Mouse (Mus musculus) intestine, embryonic 14.5 days (tissue): ENCODE data around the gene Ptprn2. TPM values are rescaled to one million over a fixed set of nuclear protein-coding genes. Genes with fewer than 3 reads are reported as not detected.

Experiments used
- ATAC-seq: fragments of 200-750 bp; cut with Nextera tagmentation; replicated peaks from 2 replicates; pipeline ENCODE4 v1.8.0; 2017; ENCODE audit warnings: low read depth, moderate number of reproducible peaks, moderate TSS enrichment, moderate library complexity; ENCODE audit not compliant: low FRiP score, low TSS enrichment
- DNase-seq: peaks from one replicate; pipeline ENCODE4 v3.0.0-alpha.2; 2018; ENCODE audit warnings: low spot score
- H3K27ac ChIP-seq: fragments of 300-500 bp; sonication (generic); 2 replicates; pipeline ENCODE4 v1.5.1; 2014; ENCODE audit warnings: low read depth, mild to moderate bottlenecking, control low read depth
- H3K27me3 ChIP-seq: fragments of 300-500 bp; sonication (generic); replicated peaks from 2 replicates; pipeline ENCODE4 v1.6.1; 2014; ENCODE audit warnings: low read length, control low read depth; ENCODE audit not compliant: control insufficient read depth, insufficient read depth
- H3K36me3 ChIP-seq: fragments of 300-500 bp; sonication (generic); 2 replicates; pipeline ENCODE4 v1.6.1; 2014; ENCODE audit warnings: low read length, control low read depth; ENCODE audit not compliant: control insufficient read depth, insufficient read depth
- H3K4me1 ChIP-seq: fragments of 300-500 bp; sonication (generic); replicated peaks from 2 replicates; pipeline ENCODE4 v1.6.1; 2014; ENCODE audit warnings: low read length, control low read depth, mixed read lengths; ENCODE audit not compliant: control insufficient read depth, insufficient read depth
- H3K4me2 ChIP-seq: fragments of 300-500 bp; sonication (generic); 2 replicates; pipeline ENCODE4 v1.6.1; 2014; ENCODE audit warnings: low read length
- H3K4me3 ChIP-seq: fragments of 300-500 bp; sonication (generic); 2 replicates; pipeline ENCODE4 v1.5.1; 2014; ENCODE audit warnings: low read depth, low read length, control low read depth, mixed read lengths
- H3K9ac ChIP-seq: fragments of 300-500 bp; sonication (generic); 2 replicates; pipeline ENCODE4 v1.6.1; 2014; ENCODE audit warnings: mild to moderate bottlenecking, low read length
- H3K9me3 ChIP-seq: fragments of 300-500 bp; sonication (generic); 2 replicates; pipeline ENCODE4 v1.6.1; 2016; ENCODE audit warnings: low read length, control low read depth; ENCODE audit not compliant: control insufficient read depth
- WGBS: fragments of 180-500 bp; shearing (Covaris S2); extraction: QIAGEN DNeasy Blood & Tissue Kit; methylation state at CpG from one replicate; pipeline ENCODE4 v1.1.7; 2014; 5-methylcytosine and 5-hydroxymethylcytosine counted together
- polyA plus RNA-seq: library from polyadenylated mRNA; unstranded; fragments of >200 nt; fragmentation: Nextera tagmentation; extraction: Ambion mirVana; gene quantifications from 2 replicates; pipeline ENCODE4 v1.2.1, GENCODE M21; 2014

Gene Ptprn2
- polyA plus RNA-seq, 1 experiment from 2014 or later, result 2.0 TPM

GRCm38 (mm10) chr12:116621325-116622040, 136.0 kb downstream of the Ptprn2 start:
- WGBS, result 67% methylated on average over 10 of the region's 10 CpGs
- H3K27me3 ChIP-seq, result no peaks in the 10 kb centered on the region
- DNase-seq, result no peak
- H3K4me3 ChIP-seq, result no peak overlapping the region
- no peak for ATAC-seq
- H3K27ac ChIP-seq, result no peak overlapping the region
- H3K9ac ChIP-seq, result no peak overlapping the region
- H3K9me3 ChIP-seq, result no peaks in the 10 kb centered on the region
- no peak overlapping the region for H3K4me2 ChIP-seq
- H3K36me3 ChIP-seq, result no peaks in the 10 kb centered on the region
- no peaks in the 10 kb centered on the region for H3K4me1 ChIP-seq

GRCm38 (mm10) chr12:116622665-116623387, 137.3 kb downstream of the Ptprn2 start:
- H3K36me3 ChIP-seq, result no peaks in the 10 kb centered on the region
- H3K27ac ChIP-seq, result no peak overlapping the region
- H3K4me1 ChIP-seq, result no peaks in the 10 kb centered on the region
- 58% methylated on average over 6 of the region's 6 CpGs for WGBS
- H3K4me2 ChIP-seq, result no peak overlapping the region
- no peak overlapping the region for H3K9ac ChIP-seq
- H3K27me3 ChIP-seq, result no peaks in the 10 kb centered on the region
- no peak for ATAC-seq
- no peak for DNase-seq
- no peak overlapping the region for H3K4me3 ChIP-seq
- H3K9me3 ChIP-seq, result no peaks in the 10 kb centered on the region

DNA sequence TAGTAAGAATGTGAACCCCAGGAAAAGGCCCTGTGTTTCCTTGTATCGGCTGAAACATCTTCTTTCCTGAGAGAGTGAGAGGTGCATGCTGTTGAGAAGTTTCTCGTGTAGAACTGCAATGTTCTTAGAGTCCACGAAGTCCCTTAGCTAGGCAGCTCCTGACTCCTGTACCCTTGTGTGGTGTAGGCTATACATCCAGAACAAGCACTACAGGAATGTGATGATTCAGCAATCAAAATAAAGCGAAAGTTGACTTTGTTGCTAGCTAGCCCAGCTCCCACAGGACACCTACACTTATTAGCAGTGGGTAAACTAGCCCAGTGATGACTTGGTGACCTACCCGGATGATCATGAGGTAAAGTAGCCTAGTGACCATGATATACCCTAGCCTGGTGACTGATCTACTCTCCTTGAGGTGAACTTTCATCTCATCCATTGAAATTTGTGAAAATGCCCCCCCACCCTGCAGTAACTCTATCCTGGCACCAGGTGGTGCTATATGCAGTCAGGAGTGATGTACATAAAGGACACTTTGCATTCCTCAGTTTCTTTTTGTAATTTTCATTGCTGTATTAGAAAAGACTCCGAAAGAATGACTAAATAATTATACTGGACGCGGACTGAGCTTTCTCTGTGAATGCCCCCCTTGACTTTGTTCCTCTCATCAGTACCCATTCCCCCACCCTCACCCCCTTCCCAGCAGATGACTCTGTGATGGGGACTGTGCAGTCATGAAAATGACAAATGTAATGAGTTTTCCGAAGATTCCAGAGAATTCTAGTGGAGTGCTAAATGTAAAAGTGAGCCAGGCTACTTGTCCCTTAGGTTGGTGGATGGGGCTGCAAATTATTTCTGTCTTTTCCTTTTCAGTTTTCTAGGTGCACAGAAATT, 140.1 kb downstream of the Ptprn2 start:
- ATAC-seq, result no peak

DNA sequence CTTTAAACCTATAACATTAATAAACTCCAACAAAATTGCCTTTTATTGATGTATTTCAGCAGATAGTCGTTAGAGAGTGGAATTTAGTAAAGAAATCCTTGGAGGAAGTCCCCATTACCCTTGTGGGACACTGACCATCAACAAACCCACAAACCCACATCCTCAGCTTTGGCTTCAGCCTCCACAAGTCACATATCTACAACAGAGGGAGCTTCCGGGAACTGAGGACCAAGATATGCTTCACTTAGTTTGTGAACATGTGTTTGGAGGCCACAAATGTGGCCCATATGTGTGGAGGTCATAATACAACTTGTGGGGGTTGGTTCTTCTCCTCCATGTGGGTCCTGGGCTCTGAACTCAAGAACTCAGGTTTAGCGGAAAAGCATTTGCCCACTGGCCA, 143.5 kb downstream of the Ptprn2 start:
- no peak for ATAC-seq
- Histone ChIP-seq H3K4me1 (no peaks in the 10 kb centered on the region), H3K27me3 (no peaks in the 10 kb centered on the region), H3K36me3 (no peaks in the 10 kb centered on the region), H3K9ac (no peak overlapping the region), H3K4me2 (no peak overlapping the region), H3K27ac (no peak overlapping the region), H3K9me3 (no peaks in the 10 kb centered on the region), H3K4me3 (no peak overlapping the region)
- WGBS, result 88% methylated on average over 3 of the region's 3 CpGs
- DNase-seq, result no peak

More for the DNA sequence above, 140.1 kb downstream of the Ptprn2 start:
- H3K36me3 ChIP-seq, result no peaks in the 10 kb centered on the region
- H3K4me1 ChIP-seq, result no peaks in the 10 kb centered on the region
- no peaks in the 10 kb centered on the region for H3K27me3 ChIP-seq
- no peak overlapping the region for H3K27ac ChIP-seq
- WGBS, result 51% methylated on average over 9 of the region's 9 CpGs
- H3K9me3 ChIP-seq, result no peaks in the 10 kb centered on the region
- H3K4me3 ChIP-seq, result no peak overlapping the region
- DNase-seq, result peak; percentile 84
- no peak overlapping the region for H3K4me2 ChIP-seq
- no peak overlapping the region for H3K9ac ChIP-seq

DNA sequence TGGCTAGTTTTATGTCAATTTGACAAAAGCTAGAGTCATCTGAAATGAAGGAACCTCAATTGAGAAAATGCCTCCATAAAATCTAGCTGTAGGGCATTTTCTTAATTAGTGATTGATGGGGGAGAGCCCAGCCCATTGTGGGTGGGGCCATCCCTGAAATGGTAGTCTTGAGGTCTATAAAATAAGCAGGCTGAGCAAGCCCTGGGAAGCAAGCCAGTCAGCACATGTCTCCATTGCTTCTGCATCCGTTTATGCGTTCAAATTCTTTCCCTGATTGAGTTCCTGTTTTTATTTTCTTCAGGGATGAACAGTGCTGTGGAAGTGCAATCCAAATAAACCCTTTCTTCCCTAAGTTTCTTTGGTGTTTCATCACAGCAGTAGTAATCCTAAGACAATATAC, 152.0 kb downstream of the Ptprn2 start:
- no peak overlapping the region for H3K4me3 ChIP-seq
- H3K9ac ChIP-seq, result no peak overlapping the region
- ATAC-seq (no peak), DNase-seq (no peak)
- no peaks in the 10 kb centered on the region for H3K4me1 ChIP-seq
- H3K27ac ChIP-seq, result no peak overlapping the region
- no peak overlapping the region for H3K4me2 ChIP-seq
- H3K36me3 ChIP-seq, result no peaks in the 10 kb centered on the region
- 53% methylated on average over 2 of the region's 2 CpGs for WGBS
- H3K27me3 ChIP-seq, result no peaks in the 10 kb centered on the region
- H3K9me3 ChIP-seq, result no peaks in the 10 kb centered on the region

DNA sequence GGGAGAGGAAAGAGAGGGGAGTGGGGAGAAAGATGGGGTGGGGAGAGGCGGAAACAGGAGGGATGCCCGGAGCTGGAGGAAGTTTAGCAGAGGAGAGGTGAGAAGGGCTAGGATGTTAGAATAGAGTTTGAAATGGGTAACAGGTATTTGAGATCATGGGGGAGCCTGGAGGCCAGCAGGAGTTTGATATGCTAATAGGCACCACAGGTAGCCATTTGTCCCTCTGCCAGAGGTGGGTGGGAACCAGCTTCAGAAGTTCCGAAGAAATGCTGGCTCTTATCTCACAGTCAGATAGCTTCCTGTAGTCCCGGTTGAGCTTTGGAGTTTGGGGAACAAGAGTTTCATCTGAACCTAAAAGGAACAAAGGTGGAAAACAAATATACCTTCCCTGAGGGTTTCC, 155.4 kb downstream of the Ptprn2 start:
- ATAC-seq (no peak), DNase-seq (no peak)
- Histone ChIP-seq H3K9ac (no peak overlapping the region), H3K4me3 (no peak overlapping the region), H3K27me3 (no peaks in the 10 kb centered on the region), H3K27ac (no peak overlapping the region), H3K36me3 (no peaks in the 10 kb centered on the region), H3K9me3 (no peaks in the 10 kb centered on the region), H3K4me1 (no peaks in the 10 kb centered on the region), H3K4me2 (no peak overlapping the region)
- 7% methylated on average over 4 of the region's 4 CpGs for WGBS

GRCm38 (mm10) chr12:116641339-116642190, 156.0 kb downstream of the Ptprn2 start:
- H3K4me3 ChIP-seq, result no peak overlapping the region
- no peaks in the 10 kb centered on the region for H3K4me1 ChIP-seq
- H3K27me3 ChIP-seq, result no peaks in the 10 kb centered on the region
- ATAC-seq, result no peak
- no peaks in the 10 kb centered on the region for H3K9me3 ChIP-seq
- DNase-seq, result no peak
- no peak overlapping the region for H3K9ac ChIP-seq
- H3K36me3 ChIP-seq, result no peaks in the 10 kb centered on the region
- WGBS, result 24% methylated on average over 14 of the region's 14 CpGs
- no peak overlapping the region for H3K4me2 ChIP-seq
- H3K27ac ChIP-seq, result no peak overlapping the region

DNA sequence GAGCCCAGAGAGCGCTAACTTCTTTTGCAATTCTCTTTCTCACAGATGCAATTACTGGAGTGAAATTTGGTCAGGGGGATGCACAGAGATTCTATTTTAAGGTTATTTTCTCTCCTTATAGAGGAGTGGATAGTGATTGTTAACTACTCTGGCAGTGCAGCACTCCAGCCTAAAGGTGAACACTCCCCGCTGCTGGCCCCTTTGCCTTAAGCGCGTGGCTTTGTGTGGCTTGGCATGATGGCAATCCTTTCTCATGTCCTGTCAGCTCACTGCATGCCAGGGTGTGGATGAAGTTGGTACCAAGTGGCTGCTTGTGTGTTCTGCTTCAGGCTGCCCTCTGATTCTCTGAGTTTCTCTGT, 156.7 kb downstream of the Ptprn2 start:
- DNase-seq, result no peak
- H3K4me2 ChIP-seq, result no peak overlapping the region
- no peaks in the 10 kb centered on the region for H3K4me1 ChIP-seq
- H3K27me3 ChIP-seq, result no peaks in the 10 kb centered on the region
- no peaks in the 10 kb centered on the region for H3K36me3 ChIP-seq
- H3K4me3 ChIP-seq, result no peak overlapping the region
- H3K9ac ChIP-seq, result no peak overlapping the region
- H3K27ac ChIP-seq, result no peak overlapping the region
- no peak for ATAC-seq
- 49% methylated on average over 4 of the region's 4 CpGs for WGBS
- H3K9me3 ChIP-seq, result no peaks in the 10 kb centered on the region
